Mouse (Mus musculus) lung, adult 2 months (tissue): Measurements from ENCODE around the gene Wdr38.

Experiments
- CTCF ChIP-seq: fragments of 200-500 bp; IDR thresholded peaks from 2 replicates; pipeline ENCODE4 v1.5.1; 2011; ENCODE audit warnings: mild to moderate bottlenecking, low read length, control low read depth; ENCODE audit not compliant: insufficient read depth
- POLR2A ChIP-seq: fragments of 200-500 bp; IDR thresholded peaks from 2 replicates; pipeline ENCODE4 v1.6.1; 2011; ENCODE audit warnings: low read depth, mild to moderate bottlenecking, control low read depth, low read length, borderline replicate concordance; ENCODE audit errors: extremely low read depth

GRCm38 (mm10) chr2:38975941-38976805 lies 21.1 kb upstream of the Wdr38 start:
- TF ChIP-seq POLR2A (no peak), CTCF (no peak)
